32 mouse cellular contexts compared by ENCODE assay signal in the genomic region with DNA sequence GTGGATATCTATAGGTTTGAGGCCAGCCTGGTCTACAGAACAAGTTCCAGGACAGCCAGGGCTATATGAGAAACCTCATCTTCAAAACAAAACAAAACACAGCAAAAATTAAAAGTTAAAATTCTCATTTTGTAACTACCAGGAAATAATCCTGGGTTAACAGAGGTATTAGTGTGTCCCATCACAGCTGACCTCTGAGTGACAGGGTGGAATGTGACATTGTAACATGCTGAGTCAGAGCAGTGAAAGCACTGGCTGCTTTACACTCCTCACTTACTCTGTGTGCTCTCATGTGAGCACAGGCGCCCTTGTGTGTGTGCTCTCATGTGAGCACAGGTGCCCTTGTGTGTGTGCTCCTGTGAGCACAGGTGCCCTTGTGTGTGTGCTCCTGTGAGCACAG. TPM values are rescaled to one million over a fixed set of nuclear protein-coding genes. Genes with fewer than 3 reads are reported as not detected.
"Had no signal": no experiment of that assay in that cellular context is flagged by ENCODE, and none has a peak within 500 bp of the region (broad histone marks: within the 10 kb centered on the region; RNA-seq: fewer than 3 reads in every experiment).

No protein-coding gene starts in this region.

- H3K9me3 ChIP-seq: heart, embryonic 10.5 days; heart, embryonic 13.5 days; heart, embryonic 15.5 days; hindbrain, embryonic 13.5 days; hindbrain, embryonic 15.5 days; kidney, embryonic 15.5 days; limb, embryonic 13.5 days; limb, embryonic 15.5 days; liver, embryonic 12.5 days had no signal

- H3K36me3 ChIP-seq: heart, embryonic 13.5 days; heart, embryonic 15.5 days; hindbrain, embryonic 15.5 days; kidney, embryonic 15.5 days; liver, embryonic 12.5 days had no signal

- ATAC-seq: hindbrain, postnatal 0 days; intestine, embryonic 16.5 days; liver, embryonic 12.5 days had no signal

- H3K27me3 ChIP-seq: heart, embryonic 13.5 days; hindbrain, embryonic 15.5 days; kidney, embryonic 15.5 days; limb, embryonic 13.5 days; limb, embryonic 15.5 days had no signal

- DNase-seq: gastrocnemius, postnatal 10 days; gastrocnemius, postnatal 36 days; heart, postnatal 36 days; kidney, adult 11 months; kidney, adult 2 months; kidney, adult 9 months; kidney, postnatal 14 days; kidney, postnatal 36 days; layer of hippocampus, adult 9-11 months; layer of hippocampus, postnatal 36 days; left cerebral cortex, postnatal 4 days had no signal

- H3K27ac ChIP-seq: heart, embryonic 10.5 days; heart, embryonic 13.5 days; heart, embryonic 15.5 days; hindbrain, embryonic 13.5 days; hindbrain, postnatal 0 days; kidney, embryonic 15.5 days; kidney, postnatal 0 days; limb, embryonic 13.5 days; limb, embryonic 15.5 days; liver, embryonic 12.5 days; liver, embryonic 14.5 days had no signal

- H3K4me2 ChIP-seq: heart, embryonic 13.5 days; heart, embryonic 15.5 days; hindbrain, embryonic 13.5 days; hindbrain, embryonic 15.5 days; kidney, embryonic 15.5 days; limb, embryonic 13.5 days; limb, embryonic 15.5 days; liver, embryonic 12.5 days had no signal

- H3K9ac ChIP-seq: heart, embryonic 13.5 days; heart, embryonic 15.5 days; hindbrain, embryonic 13.5 days; hindbrain, embryonic 15.5 days; kidney, embryonic 15.5 days; limb, embryonic 13.5 days; limb, embryonic 15.5 days; liver, embryonic 12.5 days; liver, embryonic 14.5 days had no signal

- H3K4me3 ChIP-seq: heart, embryonic 10.5 days; heart, embryonic 13.5 days; heart, embryonic 15.5 days; hindbrain, embryonic 13.5 days; hindbrain, embryonic 15.5 days; kidney, embryonic 15.5 days; limb, embryonic 13.5 days; limb, embryonic 15.5 days; liver, embryonic 12.5 days had no signal

RNA-seq across cellular contexts. Expression of gene Nxnl1, which starts 8.6 kb away (rescaled TPM):
- total RNA-seq: gastrocnemius, adult 18-20 months; hindbrain, postnatal 0 days; layer of hippocampus, postnatal 36 days; left cerebral cortex, postnatal 10 days; left cerebral cortex, postnatal 4 days; liver, adult 2 months had no signal
- polyA plus RNA-seq: heart, embryonic 10.5 days; heart, embryonic 13.5 days; heart, embryonic 15.5 days; hindbrain, embryonic 11.5 days; hindbrain, embryonic 13.5 days; hindbrain, postnatal 0 days; intestine, embryonic 14.5 days; intestine, embryonic 16.5 days; large intestine, adult 2 months; limb, embryonic 11.5 days; limb, embryonic 13.5 days; liver, adult 2 months had no signal

RNA-seq across cellular contexts. Expression of gene Tmem221, which starts 16.3 kb away (rescaled TPM):
- total RNA-seq: gastrocnemius, adult 18-20 months; hematopoietic stem cell, adult 5-6 weeks; layer of hippocampus, postnatal 36 days; left cerebral cortex, postnatal 10 days; left cerebral cortex, postnatal 4 days had no signal
